Mouse (Mus musculus): ENCODE measurements at regions not wholly inside any gene's neighbourhood (a gene's known extent, or its start where the extent isn't known, plus 50 kb on each side); places are given as distances from the start of the nearest gene placed in this dataset.

DNA sequence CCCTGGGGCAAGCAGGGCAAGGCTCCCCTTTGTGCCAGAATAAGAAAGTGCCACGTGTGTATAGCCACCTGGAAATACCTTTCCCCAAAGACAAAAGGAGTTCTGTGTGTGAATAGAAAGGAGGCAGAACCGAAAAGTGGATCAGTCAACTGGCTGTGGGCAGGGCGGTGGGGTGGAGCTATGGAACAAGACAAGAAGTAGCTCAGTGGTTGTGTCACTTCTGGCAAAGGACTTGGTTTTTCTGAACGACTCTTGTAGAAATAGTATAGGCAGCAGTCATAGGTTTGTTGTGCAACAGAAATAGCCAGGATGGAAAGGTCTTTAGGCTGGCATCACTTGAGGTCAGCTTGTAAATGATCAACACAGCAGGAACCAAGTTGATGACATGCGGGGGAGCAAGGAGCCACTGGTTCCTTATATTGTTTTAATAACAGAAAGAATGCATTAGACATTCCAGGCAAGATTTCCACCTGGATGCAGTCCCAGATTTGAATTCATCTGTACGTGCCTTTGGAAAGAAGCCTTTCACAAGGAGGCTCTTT lies 308.6 kb downstream of the Foxo1 start:
- TF ChIP-seq CTCF (IDR thresholded peaks at IDR 0.05; ENCODE audit: borderline replicate concordance, extremely low read depth, insufficient read depth, insufficient read length) (no peak), POLR2A (IDR thresholded peaks at IDR 0.05; ENCODE audit: borderline replicate concordance, extremely low read depth, insufficient read depth, insufficient read length, poor library complexity, severe bottlenecking) (no peak)
